Mouse (Mus musculus) C2C12 (cell line): Measurements from ENCODE around the gene C2cd3. TPM values are rescaled to one million over a fixed set of nuclear protein-coding genes. Genes with fewer than 3 reads are reported as not detected.

Experiments
- H3K27me3 ChIP-seq: one replicate; pipeline ENCODE4 v1.6.1; 2011; ENCODE audit not compliant: control insufficient read depth, insufficient read depth, insufficient read length
- H3K36me3 ChIP-seq: one replicate; pipeline ENCODE4 v1.6.1; 2011; ENCODE audit not compliant: control insufficient read depth, insufficient read depth
- H3K4me3 ChIP-seq: one replicate; pipeline ENCODE4 v1.5.1; 2011; ENCODE audit warnings: mild to moderate bottlenecking, control low read depth; ENCODE audit not compliant: poor library complexity, insufficient read depth, severe bottlenecking
- H3K79me2 ChIP-seq: one replicate; pipeline ENCODE4 v1.6.1; 2011; ENCODE audit not compliant: control insufficient read depth, insufficient read depth
- H3K79me3 ChIP-seq: one replicate; pipeline ENCODE4 v1.6.1; 2011; ENCODE audit warnings: low read depth, control low read depth
- H3ac ChIP-seq: one replicate; pipeline ENCODE3; 2011; ENCODE audit warnings: low read depth; ENCODE audit not compliant: control insufficient read depth, insufficient read length
- CEBPB ChIP-seq: IDR thresholded peaks from one replicate; pipeline ENCODE4 v1.6.1; 2011; ENCODE audit warnings: low read depth, mild to moderate bottlenecking, control low read depth, moderate library complexity
- CTCF ChIP-seq: IDR thresholded peaks from one replicate; pipeline ENCODE4 v1.5.1; 2011; ENCODE audit not compliant: control insufficient read depth, insufficient read depth, insufficient read length
- FOSL1 ChIP-seq: IDR thresholded peaks from one replicate; pipeline ENCODE4 v1.8.0; 2011; ENCODE audit warnings: mild to moderate bottlenecking, low read length; ENCODE audit not compliant: poor library complexity, insufficient read depth, severe bottlenecking
- MAX ChIP-seq: IDR thresholded peaks from one replicate; pipeline ENCODE4 v1.6.1; 2011; ENCODE audit warnings: mild to moderate bottlenecking, control low read depth
- MYOD1 ChIP-seq: IDR thresholded peaks from one replicate; pipeline ENCODE4 v1.6.1; 2011; ENCODE audit warnings: low read depth; ENCODE audit not compliant: control insufficient read depth, insufficient read length
- MYOG ChIP-seq: IDR thresholded peaks from one replicate; pipeline ENCODE4 v1.6.1; 2011; ENCODE audit not compliant: control insufficient read depth, insufficient read length; ENCODE audit errors: extremely low read depth
- USF1 ChIP-seq: IDR thresholded peaks from one replicate; pipeline ENCODE4 v1.6.1; 2011; ENCODE audit warnings: low read depth, mild to moderate bottlenecking, control low read depth, moderate library complexity
- polyA plus RNA-seq: library from polyadenylated mRNA; unstranded; fragments of >200 nt; fragmentation: generic; extraction: Trizol; gene quantifications from one replicate; pipeline ENCODE4 v1.2.1, GENCODE M21; 2012; ENCODE audit warnings: missing spikeins

The C2cd3 gene
- polyA plus RNA-seq, 1 experiment, result 7.8 TPM

- H3K79me2 ChIP-seq, result no peaks in the 10 kb centered on the region
- H3K4me3 ChIP-seq, result no peak overlapping the region
- TF ChIP-seq FOSL1, result no peak
- TF ChIP-seq MAX, result no peak
- TF ChIP-seq USF1, result no peak
- TF ChIP-seq CEBPB, result no peak
- no peak for TF ChIP-seq MYOG
- no peak for TF ChIP-seq CTCF
- TF ChIP-seq MYOD1, result no peak
- no peak overlapping the region for H3ac ChIP-seq
- H3K79me3 ChIP-seq, result no peaks in the 10 kb centered on the region
- H3K27me3 ChIP-seq, result no peaks in the 10 kb centered on the region
- H3K36me3 ChIP-seq, result peaks cover 12% of the 10 kb centered on the region
These were observed 30.7 kb downstream of the C2cd3 start for GRCm38 (mm10) chr7:100402715-100403114.

- TF ChIP-seq MYOD1 (no peak), USF1 (no peak), FOSL1 (no peak), CEBPB (no peak), MAX (no peak), CTCF (no peak), MYOG (no peak)
- peaks cover 19% of the 10 kb centered on the region for H3K36me3 ChIP-seq
These were observed 35.6 kb downstream of the C2cd3 start for GRCm38 (mm10) chr7:100407677-100408076.

GRCm38 (mm10) chr7:100408684-100409083 is 36.7 kb downstream of the C2cd3 start:
- peaks cover 26% of the 10 kb centered on the region for H3K36me3 ChIP-seq
- no peak overlapping the region for H3K4me3 ChIP-seq
- TF ChIP-seq CEBPB (no peak), MAX (no peak), FOSL1 (no peak), MYOD1 (no peak), USF1 (no peak), MYOG (no peak), CTCF (no peak)
- H3K79me2 ChIP-seq, result no peaks in the 10 kb centered on the region
- H3K79me3 ChIP-seq, result no peaks in the 10 kb centered on the region
- no peaks in the 10 kb centered on the region for H3K27me3 ChIP-seq
- no peak overlapping the region for H3ac ChIP-seq

More at GRCm38 (mm10) chr7:100407677-100408076, 35.6 kb downstream of the C2cd3 start:
- no peaks in the 10 kb centered on the region for H3K79me2 ChIP-seq
- no peak overlapping the region for H3K4me3 ChIP-seq
- no peak overlapping the region for H3ac ChIP-seq
- no peaks in the 10 kb centered on the region for H3K79me3 ChIP-seq
- H3K27me3 ChIP-seq, result no peaks in the 10 kb centered on the region

GRCm38 (mm10) chr7:100425795-100426194 is 53.8 kb downstream of the C2cd3 start:
- H3K79me2 ChIP-seq, result no peaks in the 10 kb centered on the region
- no peak overlapping the region for H3K4me3 ChIP-seq
- H3K79me3 ChIP-seq, result no peaks in the 10 kb centered on the region
- no peaks in the 10 kb centered on the region for H3K27me3 ChIP-seq
- H3K36me3 ChIP-seq, result peaks cover 19% of the 10 kb centered on the region
- H3ac ChIP-seq, result no peak overlapping the region
- no peak for TF ChIP-seq USF1
- TF ChIP-seq FOSL1, result no peak
- no peak for TF ChIP-seq MYOG
- TF ChIP-seq MAX, result no peak
- TF ChIP-seq CEBPB, result no peak
- TF ChIP-seq MYOD1, result no peak
- no peak for TF ChIP-seq CTCF

GRCm38 (mm10) chr7:100429102-100429501 is 57.1 kb downstream of the C2cd3 start:
- Histone ChIP-seq H3K79me2 (no peaks in the 10 kb centered on the region), H3K4me3 (no peak overlapping the region), H3K79me3 (no peaks in the 10 kb centered on the region), H3K36me3 (peaks cover 19% of the 10 kb centered on the region), H3K27me3 (no peaks in the 10 kb centered on the region), H3ac (no peak overlapping the region)
- TF ChIP-seq CTCF (peak; percentile 34), MAX (no peak)

GRCm38 (mm10) chr7:100429911-100430310 is 57.9 kb downstream of the C2cd3 start:
- no peak overlapping the region for H3ac ChIP-seq
- TF ChIP-seq FOSL1 (no peak), USF1 (no peak), CEBPB (no peak), MYOG (no peak)
- H3K36me3 ChIP-seq, result peaks cover 19% of the 10 kb centered on the region

More at GRCm38 (mm10) chr7:100429911-100430310, 57.9 kb downstream of the C2cd3 start:
- Histone ChIP-seq H3K27me3 (no peaks in the 10 kb centered on the region), H3K4me3 (no peak overlapping the region), H3K79me2 (no peaks in the 10 kb centered on the region), H3K79me3 (no peaks in the 10 kb centered on the region)
